ENCODE assay signal across 1 mouse cellular context in genomic region chr10:43580649-43581078, GRCm38 (mm10).
TF ChIP-seq lines count a peak whose summit lies in the region.

No protein-coding gene starts in this region.

TF ChIP-seq in MEL, 35 proteins besides CTCF, POLR2A, EP300 and RAD21 (continued from another document):
- TF ChIP-seq USF2 (IDR thresholded peaks at IDR 0.05; ENCODE audit: borderline replicate concordance in 1 of 2, insufficient read depth in 1 of 2, low read depth in 1 of 2, low read length in 2 of 2): 0 out of 4 replicates have a peak, but pooled peaks of 1 of the 2 experiments have one; percentile 25
- peak; percentile 74 for TF ChIP-seq MXI1 (IDR thresholded peaks at IDR 0.05; ENCODE audit: low read depth, low read length)
TF ChIP-seq in MEL: peak in this region for 4.
